Mouse (Mus musculus) thymus, postnatal 0 days (tissue): ENCODE measurements around the gene Rhox2g. TPM values are rescaled to one million over a fixed set of nuclear protein-coding genes. Genes with fewer than 3 reads are reported as not detected.
"Not testable (repeated sequence)": the region's sequence is repeated elsewhere in the genome, so short reads cannot be mapped to it uniquely, and the experiment has no call there.

Source experiments
- DNase-seq: peaks from one replicate; pipeline ENCODE4 v3.0.0-alpha.2; 2015; ENCODE audit warnings: low spot score
- polyA plus RNA-seq: library from polyadenylated mRNA; unstranded; fragments of >200 nt; fragmentation: Nextera tagmentation; extraction: Ambion mirVana; gene quantifications from 2 replicates; pipeline ENCODE4 v1.2.1, GENCODE M21; 2015

Rhox2g gene
- not detected in 2 replicates for polyA plus RNA-seq

DNA sequence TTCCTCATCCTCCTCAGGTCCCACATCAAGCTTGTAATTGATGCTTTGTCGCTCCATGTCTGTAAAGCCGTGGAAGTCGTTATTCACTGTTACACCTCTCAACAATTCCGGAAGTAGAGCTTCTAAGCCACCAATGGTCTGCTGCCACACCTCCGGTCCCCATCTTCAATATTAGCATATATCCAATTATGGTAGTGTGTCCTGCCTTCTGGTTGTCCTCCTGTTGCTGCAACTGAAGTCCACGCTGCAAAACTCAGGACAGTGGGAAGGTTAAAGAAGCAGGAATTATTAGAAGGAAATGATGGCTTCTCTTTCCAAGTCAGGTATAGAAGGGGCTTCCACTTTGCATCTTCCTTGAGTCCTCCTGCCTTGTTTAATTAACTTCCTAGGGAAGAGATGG lies at the start of gene Rhox2g:
Gene Rhox2g, minus strand, starts transcription at position 101 of the 400 bp plus-strand sequence.
- DNase-seq, result not testable (repeated sequence)

- DNase-seq, result no peak
These were observed 49.0 kb upstream of the Rhox2g start for GRCm38 (mm10) chrX:37692261-37692660.

DNA sequence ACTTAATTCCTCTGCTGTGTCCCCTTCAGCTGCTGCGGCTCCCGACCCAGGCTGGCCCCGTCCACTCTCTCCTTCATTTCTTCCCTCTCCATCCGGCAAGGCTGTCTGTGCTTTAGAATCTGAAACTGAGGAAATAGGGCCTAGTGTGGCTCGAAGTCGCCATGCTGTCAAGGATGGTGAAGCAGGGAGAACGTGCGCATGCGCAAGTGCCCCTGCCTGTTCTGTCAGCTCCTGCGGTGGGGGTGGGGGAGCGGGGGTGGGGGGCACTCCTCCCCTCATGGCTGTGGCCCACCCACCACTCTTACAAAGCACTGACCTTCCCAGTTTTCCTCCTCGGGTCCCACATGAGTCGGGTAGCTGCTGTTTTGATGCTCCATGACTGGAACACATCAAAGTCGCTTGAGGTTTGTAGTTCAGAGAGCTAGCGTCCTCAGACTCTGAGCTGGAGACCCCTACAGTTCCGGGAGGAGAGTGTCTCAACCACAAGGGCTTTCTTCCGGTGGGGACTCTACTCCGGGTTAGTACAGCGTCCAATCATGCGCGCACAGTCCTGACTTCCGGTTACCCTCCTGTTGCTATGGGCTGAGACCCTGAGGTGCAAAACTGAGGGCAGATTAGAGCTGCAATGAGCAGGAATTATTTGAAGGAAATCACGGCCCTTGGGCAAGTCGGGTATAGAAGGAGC lies 39.9 kb upstream of the Rhox2g start:
- no peak for DNase-seq

DNA sequence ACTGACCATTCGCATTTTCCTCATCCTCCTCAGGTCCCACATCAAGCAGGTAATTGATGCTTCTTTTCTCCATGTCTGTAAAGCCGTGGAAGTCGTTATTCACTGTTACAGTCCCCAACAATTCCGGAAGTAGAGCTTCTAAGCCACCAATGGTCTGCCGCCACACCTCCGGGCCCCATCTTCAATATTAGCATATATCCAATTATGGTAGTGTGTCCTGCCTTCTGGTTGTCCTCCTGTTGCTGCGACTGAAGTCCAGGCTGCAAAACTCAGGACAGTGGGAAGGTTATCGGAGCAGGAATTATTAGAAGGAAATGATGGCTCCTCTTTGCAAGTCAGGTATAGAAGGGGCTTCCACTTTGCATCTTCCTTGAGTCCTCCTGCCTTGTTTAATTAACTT lies 29.9 kb upstream of the Rhox2g start, which contains the start of gene Rhox2h:
Gene Rhox2h, minus strand, starts transcription at position 101 of the 400 bp plus-strand sequence.
- DNase-seq, result not testable (repeated sequence)

DNA sequence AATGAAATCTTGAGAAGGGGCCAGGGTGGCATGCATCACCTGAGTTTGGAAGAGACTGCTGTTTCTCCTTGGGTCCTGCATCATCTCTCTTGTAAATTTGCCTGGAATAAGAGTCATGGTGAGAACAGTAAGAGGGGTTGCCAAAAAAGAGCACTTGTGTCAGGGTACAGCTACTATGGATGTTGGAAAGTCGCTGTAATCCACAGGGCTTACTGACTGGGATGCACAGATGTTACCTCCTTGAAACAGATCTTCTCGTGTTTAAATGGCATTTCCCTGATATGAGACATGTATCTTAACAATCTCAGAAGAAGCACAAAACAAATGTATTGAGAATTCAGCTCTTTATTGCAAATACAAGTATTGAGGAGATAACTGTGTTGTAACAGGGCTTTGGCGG lies 25.4 kb upstream of the Rhox2g start, which contains the start of gene Rhox3h:
Gene Rhox3h, minus strand, starts transcription at position 101 of the 400 bp plus-strand sequence.
- not testable (repeated sequence) for DNase-seq

DNA sequence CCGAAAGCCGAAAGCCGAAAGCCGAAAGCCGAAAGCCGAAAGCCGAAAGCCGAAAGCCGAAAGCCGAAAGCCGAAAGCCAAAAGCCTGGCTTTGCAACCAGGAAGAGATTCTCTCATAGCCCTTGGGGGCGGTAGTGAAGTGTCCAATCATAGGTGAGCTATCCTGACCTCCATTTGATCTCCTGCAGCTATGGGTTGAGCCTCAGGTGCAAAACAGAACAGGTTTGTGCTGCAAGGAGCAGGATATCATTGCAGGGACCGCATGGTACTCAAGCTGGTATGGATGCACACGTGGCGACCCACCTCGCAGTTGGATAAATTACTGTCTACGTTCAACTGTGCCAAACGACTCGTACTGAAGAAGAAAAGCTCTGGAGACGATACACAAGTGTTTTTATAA lies 8.0 kb upstream of the Rhox2g start, which contains the start of gene Rhox4g:
Gene Rhox4g, minus strand, starts transcription at position 101 of the 400 bp plus-strand sequence.
- not testable (repeated sequence) for DNase-seq

- DNase-seq, result not testable (repeated sequence)
These were observed 14.8 kb downstream of the Rhox2g start, which contains the start of gene Rhox3g for GRCm38 (mm10) chrX:37628512-37628911. Gene Rhox3g (minus strand): TSS chrX:37628612.

DNA sequence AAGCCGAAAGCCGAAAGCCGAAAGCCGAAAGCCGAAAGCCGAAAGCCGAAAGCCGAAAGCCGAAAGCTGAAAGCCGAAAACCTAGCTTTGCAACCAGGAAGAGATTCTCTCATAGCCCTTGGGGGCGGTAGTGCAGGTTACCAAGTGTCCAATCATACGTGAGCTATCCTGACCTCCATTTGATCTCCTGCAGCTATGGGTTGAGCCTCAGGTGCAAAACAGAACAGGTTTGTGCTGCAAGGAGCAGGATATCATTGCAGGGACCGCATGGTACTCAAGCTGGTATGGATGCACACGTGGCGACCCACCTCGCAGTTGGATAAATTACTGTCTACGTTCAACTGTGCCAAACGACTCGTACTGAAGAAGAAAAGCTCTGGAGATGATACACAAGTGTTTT lies 35.7 kb downstream of the Rhox2g start, which contains the start of gene Rhox4f:
Gene Rhox4f, minus strand, starts transcription at position 101 of the 400 bp plus-strand sequence.
- DNase-seq, result not testable (repeated sequence)

Other genes with a start within 250 kb of the Rhox2g start
- not detected in 2 replicates for gene Rhox2b, start 231.4 kb downstream of the Rhox2g start, polyA plus RNA-seq
- 6.4 and 8.1 TPM in 2 replicates for gene Rhox4b, start 211.0 kb downstream of the Rhox2g start, polyA plus RNA-seq
- gene Rhox2c, start 189.8 kb downstream of the Rhox2g start, polyA plus RNA-seq, result not detected in 2 replicates
- gene Rhox3c, start 184.9 kb downstream of the Rhox2g start, polyA plus RNA-seq, result not detected in 2 replicates
- not detected in 2 replicates for gene Rhox4c, start 163.1 kb downstream of the Rhox2g start, polyA plus RNA-seq
- not detected in 2 replicates for gene Rhox2d, start 150.0 kb downstream of the Rhox2g start, polyA plus RNA-seq
- gene Rhox4d, start 129.1 kb downstream of the Rhox2g start, polyA plus RNA-seq, result not detected in 2 replicates
- not detected in 2 replicates for gene Rhox2e, start 113.0 kb downstream of the Rhox2g start, polyA plus RNA-seq
- gene Rhox3e, start 101.5 kb downstream of the Rhox2g start, polyA plus RNA-seq, result not detected in 2 replicates
- gene Rhox4e, start 86.1 kb downstream of the Rhox2g start, polyA plus RNA-seq, result not detected in 2 replicates
- gene Rhox2f, start 72.1 kb downstream of the Rhox2g start, polyA plus RNA-seq, result 0.23 and 0.32 TPM in 2 replicates
- not detected in 2 replicates for gene Rhox3f, start 62.5 kb downstream of the Rhox2g start, polyA plus RNA-seq
- not detected in 2 replicates for gene Rhox4f, start 35.8 kb downstream of the Rhox2g start, polyA plus RNA-seq
- gene Rhox3g, start 14.9 kb downstream of the Rhox2g start, polyA plus RNA-seq, result not detected in 2 replicates
- not detected in 2 replicates for gene Rhox4g, start 7.9 kb upstream of the Rhox2g start, polyA plus RNA-seq
- gene Rhox3h, start 25.3 kb upstream of the Rhox2g start, polyA plus RNA-seq, result not detected in 2 replicates
- not detected in 2 replicates for gene Rhox2h, start 29.8 kb upstream of the Rhox2g start, polyA plus RNA-seq
- 0.85 and 1.6 TPM in 2 replicates for gene Rhox5, start 161.4 kb upstream of the Rhox2g start, polyA plus RNA-seq
- 0.17 TPM in 1 of 2 replicates, not detected in the other for gene Rhox6, start 183.4 kb upstream of the Rhox2g start, polyA plus RNA-seq
- gene Rhox7a, start 188.2 kb upstream of the Rhox2g start, polyA plus RNA-seq, result not detected in 2 replicates
- not detected in 2 replicates for gene Rhox8, start 235.5 kb upstream of the Rhox2g start, polyA plus RNA-seq